Mouse (Mus musculus): ENCODE data around the gene Ptpn12.

DNA sequence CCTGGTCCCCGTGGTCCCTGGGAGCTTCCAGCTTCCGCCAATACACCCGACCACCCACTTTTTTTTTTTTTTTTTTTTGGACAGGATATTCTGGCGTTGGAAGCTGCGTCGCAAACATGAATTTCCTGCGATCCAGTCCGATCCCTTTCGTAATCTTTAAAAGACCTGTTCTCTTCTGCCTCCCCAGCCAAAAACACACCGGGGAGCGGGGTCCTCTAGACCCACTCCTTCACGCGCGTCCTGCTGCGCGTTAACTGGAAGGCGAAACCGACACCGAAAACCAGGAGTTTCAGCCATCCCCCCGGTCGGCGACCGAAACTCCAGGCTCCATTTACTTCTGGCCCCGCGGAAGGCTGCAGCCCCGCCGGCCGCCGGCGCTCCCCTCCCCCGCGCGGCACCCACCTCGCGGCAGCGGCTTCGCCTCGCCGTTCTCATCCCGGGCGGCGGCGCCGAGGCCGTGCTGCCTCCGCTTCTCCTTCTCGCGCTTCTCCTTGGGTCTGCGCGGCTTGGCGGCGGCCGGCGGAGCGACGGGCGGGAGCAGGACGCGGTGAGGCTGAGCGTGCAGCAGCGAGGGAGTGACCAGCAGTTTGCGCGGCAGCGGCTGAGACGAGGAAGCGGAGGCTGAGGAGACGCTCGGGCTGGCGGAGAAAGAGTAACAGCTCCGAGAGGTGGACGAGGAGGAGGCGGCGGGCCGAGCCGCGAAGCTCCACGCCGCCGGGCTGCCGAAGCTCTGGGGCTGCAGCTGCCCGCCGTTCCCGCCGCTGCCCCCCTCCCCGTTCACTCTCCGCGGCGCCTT lies 104.7 kb downstream of the Ptpn12 start:
- no peak for TF ChIP-seq POLR2A (IDR thresholded peaks at IDR 0.05; ENCODE audit: low read depth, low read length)
- TF ChIP-seq CTCF (IDR thresholded peaks at IDR 0.05; ENCODE audit: extremely low read depth, insufficient read length, insufficient replicate concordance, low read depth, low read length): no peak
